In genomic region chr4:129742232-129743009, GRCm38 (mm10) we compare ENCODE assay signal across 1 mouse cellular context.
A peak's percentile ranks its signal among the peaks of the same experiment; 100 is the strongest.
TF ChIP-seq lines count a peak whose summit lies in the region.

TSS of gene Khdrbs1 (minus strand) at chr4:129742303.

TF ChIP-seq in CH12.LX, 34 proteins besides CTCF, POLR2A, EP300 and RAD21 (continued from another document):
- TF ChIP-seq ELF1 (IDR thresholded peaks at IDR 0.05; ENCODE audit: low read depth, low read length) (peak; percentile 78), SIN3A (IDR thresholded peaks at IDR 0.05; ENCODE audit: low read length) (peak; percentile 92), PAX5 (IDR thresholded peaks at IDR 0.05; ENCODE audit: low read length) (no peak), ZC3H11A (IDR thresholded peaks at IDR 0.05; ENCODE audit: low read depth, low read length) (no peak), ZNF384 (IDR thresholded peaks at IDR 0.05; ENCODE audit: low read depth, low read length) (0 out of 2 replicates have a peak, but pooled peaks have one; percentile 13), UBTF (IDR thresholded peaks at IDR 0.05; ENCODE audit: low read depth, low read length) (no peak; the same call in 1 of the 2 replicates), RCOR1 (conservative IDR thresholded peaks at IDR 0.05; ENCODE audit: low read depth, low read length) (peak; percentile 82; the same call in 1 of the 2 replicates), MAZ (IDR thresholded peaks at IDR 0.05; ENCODE audit: low read depth, low read length) (peak; percentile 95), KAT2A (IDR thresholded peaks at IDR 0.05; ENCODE audit: insufficient replicate concordance, low read length) (peak; percentile 74; the same call in 1 of the 2 replicates), IRF4 (IDR thresholded peaks at IDR 0.05; ENCODE audit: low read depth, low read length) (peak; percentile 56; the same call in 1 of the 2 replicates), USF1 (IDR thresholded peaks at IDR 0.05; ENCODE audit: low read depth, low read length) (peak; percentile 92)
